Mouse (Mus musculus) liver, adult 2 months (tissue): ENCODE data around the gene Ptprg.

Experiments used
- CTCF ChIP-seq: fragments of 200-500 bp; IDR thresholded peaks from 2 replicates; pipeline ENCODE4 v1.5.1; 2011; ENCODE audit warnings: low read depth, low read length, control low read depth
- POLR2A ChIP-seq: fragments of 200-500 bp; IDR thresholded peaks from 2 replicates; pipeline ENCODE4 v1.6.1; 2011; ENCODE audit warnings: low read length, control low read depth; ENCODE audit not compliant: insufficient read depth; ENCODE audit errors: extremely low read depth

GRCm38 (mm10) chr14:12124682-12125081, 571.4 kb downstream of the Ptprg start:
- no peak for TF ChIP-seq POLR2A
- TF ChIP-seq CTCF = no peak
